Mouse (Mus musculus) lung, postnatal 10 days (tissue): ENCODE data around the gene Ankrd39.
"Not testable (repeated sequence)": the region's sequence is repeated elsewhere in the genome, so short reads cannot be mapped to it uniquely, and the experiment has no call there.

Source experiments
- DNase-seq: peaks from one replicate; pipeline ENCODE4 v3.0.0; 2021

The Ankrd39 gene

DNA sequence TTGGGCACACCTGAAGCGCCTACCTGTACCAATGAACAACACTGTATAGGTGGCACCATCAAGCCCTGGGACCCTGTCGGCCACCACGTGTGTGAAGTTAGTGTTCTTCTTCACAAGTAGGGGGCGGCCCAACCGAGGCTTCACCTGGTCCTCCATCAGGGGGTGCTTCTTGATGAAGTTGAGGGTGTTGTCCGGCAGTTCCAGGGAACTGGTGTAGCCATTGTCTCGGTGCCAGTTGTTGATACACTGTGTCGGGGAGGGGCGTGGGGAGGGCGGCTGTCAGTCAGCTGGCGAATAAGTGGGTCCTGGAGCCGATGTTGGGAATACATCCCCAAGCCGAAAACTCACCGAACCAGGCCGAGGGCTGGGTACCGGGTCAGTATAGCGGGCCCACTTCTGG lies 4.7 kb upstream of the Ankrd39 start:
- no peak for DNase-seq

DNA sequence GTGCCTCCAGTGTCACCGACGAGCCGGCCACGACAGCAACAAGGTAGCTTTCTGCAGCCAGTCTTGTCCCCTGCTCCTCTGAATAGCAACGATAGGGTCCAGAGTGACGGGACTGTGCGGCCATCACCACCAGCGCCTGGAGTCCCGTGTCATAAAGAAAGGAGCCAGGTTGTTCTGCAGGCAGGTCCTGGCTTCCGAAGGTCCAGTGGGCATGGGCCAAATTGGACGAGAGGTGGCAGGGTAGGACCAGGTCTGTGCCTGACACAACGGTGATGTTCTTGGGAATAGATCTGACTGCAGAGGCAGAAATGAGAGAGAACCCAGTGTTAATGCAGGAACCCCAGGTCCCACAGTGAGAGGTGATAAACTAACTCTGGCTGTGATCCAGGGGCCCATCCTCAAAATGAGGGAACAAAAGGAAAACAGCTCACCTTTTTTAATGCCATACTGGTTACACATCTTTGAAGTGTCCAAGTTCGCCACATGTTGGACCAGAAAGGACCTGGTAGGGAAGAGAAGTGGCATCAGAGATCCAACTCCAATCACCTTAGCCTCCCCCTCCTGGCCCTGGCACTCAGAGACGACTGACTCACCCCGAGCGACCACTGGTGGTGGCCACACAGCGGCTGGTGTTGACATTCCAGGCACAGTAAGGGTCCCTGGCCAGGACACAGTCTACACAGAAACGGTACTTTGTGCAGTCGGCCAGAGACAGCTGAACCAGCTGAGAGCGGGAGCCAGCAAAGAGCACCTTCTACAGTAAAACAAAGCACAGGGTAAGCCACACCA lies 3.0 kb upstream of the Ankrd39 start:
- no peak for DNase-seq

DNA sequence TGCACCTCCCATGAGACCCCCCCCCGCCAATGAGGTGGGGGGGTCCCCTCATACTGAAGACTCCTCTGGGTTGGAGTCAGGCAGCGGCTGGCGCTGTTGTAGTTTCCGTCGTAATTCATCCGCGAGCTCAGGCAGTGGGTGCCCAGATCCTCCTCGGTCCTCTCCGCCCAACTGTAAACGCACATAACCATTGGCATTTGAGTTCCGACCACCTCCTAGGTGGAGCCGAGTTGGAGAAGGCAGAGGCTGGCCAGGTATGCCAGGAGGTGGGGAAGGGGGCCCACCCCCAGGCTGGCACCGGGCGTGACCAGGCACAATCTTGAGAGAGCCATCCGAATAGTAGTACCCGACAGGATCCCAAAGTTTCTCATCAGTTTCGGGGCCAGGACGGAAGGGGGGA lies 2.2 kb upstream of the Ankrd39 start:
- DNase-seq: no peak

DNA sequence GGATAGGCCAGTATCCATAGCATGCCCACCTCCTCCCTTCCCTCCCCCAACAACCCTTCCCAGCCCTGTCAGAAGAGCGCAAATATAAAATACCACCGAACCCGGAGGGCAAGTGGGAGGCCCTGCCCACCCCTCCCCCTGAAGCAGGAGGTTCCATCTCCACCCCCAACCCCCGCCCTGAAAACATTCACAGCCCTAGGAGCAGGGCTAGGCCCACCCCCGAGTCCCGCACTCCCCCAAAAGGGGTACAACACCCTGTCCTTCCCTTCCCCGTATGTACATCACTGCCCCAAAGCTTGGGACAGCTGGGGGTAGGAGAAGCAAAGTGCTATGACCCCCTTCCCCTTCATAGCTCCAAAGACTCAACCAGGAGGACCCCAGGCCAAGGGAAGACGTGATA lies 1.5 kb upstream of the Ankrd39 start:
- DNase-seq: no peak

DNA sequence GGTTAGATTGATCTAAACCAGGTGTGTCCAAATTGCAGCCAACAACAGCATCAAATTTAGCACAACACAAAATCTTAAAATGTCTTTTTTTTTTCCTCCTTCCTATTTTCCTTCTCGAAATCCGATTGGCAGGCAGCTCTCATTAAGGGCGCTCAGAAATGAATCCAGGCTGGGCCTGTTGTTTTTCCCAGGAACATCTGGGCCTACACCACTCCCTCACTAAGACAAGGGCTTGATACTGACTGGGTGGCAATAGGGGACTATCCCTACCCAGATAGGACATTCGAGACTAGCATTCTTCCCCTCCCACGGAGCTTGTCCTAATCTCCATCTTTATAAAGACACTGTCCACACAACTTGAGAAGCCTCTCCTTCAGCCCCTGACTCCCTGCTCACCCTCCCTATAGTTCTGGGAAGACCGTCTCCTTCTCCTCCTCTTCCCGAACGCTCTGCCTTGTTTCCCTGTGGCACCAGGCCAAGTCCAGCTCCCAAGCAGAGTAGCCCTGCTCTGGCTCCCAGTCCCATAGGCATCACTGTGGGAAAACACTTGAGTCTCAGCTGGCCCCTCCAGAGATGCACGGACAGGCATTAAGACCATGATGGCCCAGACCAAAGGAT lies 845 bp upstream of the Ankrd39 start:
- DNase-seq: peak; percentile 83

DNA sequence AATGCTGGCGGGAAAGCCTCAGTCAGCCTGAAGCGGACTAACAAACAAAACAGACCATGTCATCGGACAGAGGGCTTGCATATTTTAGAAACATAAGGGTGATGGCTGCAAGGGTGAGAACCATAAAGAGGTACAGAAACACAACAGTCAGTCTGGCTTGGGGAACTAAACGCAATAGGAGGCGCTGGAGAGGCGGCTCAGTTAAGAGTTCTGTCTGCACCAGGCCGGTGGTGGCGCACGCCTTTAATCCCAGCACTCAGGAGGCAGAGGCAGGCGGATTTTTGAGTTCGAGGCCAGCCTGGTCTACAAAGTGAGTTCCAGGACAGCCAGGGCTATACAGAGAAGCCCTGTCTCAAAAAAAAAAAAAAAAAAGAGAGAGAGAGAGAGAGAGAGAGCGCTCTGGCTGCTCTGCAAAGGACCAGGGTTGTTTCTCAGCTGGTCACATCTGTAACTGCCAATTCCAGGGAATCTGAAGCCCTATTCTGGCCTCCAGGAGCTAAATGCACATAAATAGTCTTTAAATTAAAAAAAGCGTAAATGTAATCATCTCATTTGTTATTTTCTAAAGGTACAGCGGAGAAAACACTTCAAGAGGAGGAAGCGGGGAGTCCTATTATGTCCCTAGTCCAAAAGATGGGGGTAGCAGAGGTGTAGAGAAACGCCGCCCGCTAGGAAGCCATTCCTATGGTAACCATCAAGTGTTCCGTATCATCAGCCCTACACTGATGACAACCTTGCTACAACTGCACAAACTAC lies 1.2 kb downstream of the Ankrd39 start:
- peak; percentile 54 for DNase-seq

DNA sequence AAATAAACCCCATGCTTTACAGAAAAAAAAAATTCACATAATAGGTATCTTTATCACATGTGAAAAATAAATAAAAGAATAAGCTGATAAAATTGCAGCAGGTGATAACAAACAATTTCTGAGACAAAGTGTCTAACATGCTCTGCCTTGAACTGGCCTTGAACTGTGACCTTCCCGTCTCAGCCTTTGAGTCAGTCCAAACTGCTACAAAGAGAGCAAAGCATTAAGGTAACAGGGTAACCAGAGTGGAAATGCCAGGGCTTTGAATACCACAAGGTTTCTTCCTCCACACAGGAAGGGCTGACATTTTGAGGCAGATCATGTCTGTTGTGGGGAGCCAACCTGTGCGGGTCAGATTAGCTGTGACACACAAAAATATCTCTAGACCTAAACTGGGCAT lies 1.9 kb downstream of the Ankrd39 start:
- DNase-seq: no peak

DNA sequence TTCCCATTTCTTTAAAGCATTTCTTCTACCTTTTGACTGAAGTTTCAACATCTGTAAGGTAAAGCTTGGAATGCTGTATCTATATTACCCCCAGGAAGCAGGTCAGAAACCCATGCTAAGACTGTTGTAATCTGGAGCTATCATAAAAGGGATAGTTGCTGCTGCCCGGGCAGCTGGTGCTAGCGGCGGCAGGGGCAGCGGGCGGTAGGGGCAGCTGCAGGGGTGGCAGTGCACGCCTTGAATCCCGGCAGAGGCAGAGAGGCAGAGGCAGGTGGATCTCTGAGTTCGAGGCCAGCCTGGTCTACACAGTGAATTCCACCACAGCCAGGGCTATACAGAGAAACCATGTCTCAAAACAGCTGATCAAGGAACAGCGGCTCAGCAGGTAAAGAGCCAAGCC lies 4.3 kb downstream of the Ankrd39 start:
- no peak for DNase-seq

DNA sequence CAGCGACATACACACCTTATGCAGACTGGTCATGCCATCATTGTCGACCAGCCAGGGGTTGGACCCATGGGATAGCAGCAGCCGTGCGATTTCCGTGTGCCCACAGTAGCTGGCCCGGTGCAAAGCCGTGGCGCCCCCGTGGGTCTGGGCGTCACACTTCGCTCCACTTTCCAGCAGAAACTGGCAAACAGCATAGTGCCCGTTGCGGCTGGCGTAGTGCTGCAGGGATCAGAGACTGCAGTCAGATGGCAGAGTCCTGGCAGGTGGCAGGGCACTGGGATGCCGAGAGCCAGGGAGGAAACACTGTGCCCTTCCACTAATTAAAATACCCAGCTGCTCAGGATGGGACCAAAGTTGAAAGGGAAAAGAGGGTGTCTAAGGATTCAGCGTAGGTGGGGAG lies 5.4 kb downstream of the Ankrd39 start:
- DNase-seq: no peak

DNA sequence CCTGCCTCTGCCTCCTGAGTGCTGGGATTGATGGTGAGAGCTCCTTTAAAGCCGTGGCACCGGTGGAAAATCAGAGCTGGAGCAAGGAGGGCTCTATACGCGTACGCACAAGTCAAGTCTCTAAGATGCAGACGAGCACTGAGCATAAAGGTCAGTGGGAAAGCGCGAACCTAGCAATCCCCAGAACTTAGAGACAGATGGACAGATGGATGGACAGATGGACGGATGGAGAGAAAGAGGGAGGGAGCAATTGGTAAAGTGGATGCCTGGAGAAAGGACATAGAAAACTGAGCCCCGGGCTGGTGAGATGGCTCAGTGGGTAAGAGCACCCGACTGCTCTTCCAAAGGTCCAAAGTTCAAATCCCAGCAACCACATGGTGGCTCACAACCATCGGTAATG lies 6.4 kb downstream of the Ankrd39 start:
- DNase-seq: no peak

DNA sequence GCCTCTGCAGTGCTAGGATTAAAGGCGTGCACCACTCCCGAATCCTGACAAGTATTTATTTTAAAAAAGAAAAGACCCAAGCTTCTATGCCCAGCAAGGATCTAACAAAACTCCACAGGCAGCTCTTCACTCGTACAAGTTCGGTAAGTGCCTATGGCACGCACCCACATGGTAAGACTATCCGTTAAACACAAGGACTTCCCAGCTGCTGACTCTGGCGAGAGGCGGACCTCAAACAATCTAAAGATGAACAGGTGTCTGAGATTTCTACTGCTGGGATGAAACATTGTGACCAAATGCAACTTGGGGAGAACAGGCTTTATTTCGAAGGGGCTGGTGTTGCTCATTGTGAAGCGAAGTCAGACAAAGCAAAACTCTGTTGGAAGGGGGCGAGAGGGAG lies 7.1 kb downstream of the Ankrd39 start:
- no peak for DNase-seq

DNA sequence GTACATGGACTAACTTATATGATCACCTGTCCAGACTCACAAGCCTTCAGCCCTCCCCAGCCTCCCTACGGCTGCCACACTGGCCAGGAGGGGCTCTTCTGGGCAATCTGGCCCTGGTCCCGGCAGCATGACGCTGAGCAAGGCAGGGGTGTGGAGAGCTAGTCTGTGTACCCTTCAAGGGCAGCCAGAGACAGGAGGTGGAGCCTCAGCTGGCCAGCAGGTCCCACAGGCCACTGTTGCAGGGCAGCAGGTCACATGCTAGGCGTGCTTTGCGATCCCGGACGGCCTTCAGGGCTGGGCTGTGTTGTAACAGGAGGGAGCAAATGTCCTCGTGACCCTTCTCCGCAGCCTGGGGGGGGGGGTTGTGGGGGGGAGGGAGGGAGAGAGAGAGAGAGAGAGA lies 8.1 kb downstream of the Ankrd39 start, which contains the start of gene Gm42417:
Gm42417 (minus strand) TSS at position 244 of the 400 bp plus-strand sequence.
- peak; percentile 87 for DNase-seq

DNA sequence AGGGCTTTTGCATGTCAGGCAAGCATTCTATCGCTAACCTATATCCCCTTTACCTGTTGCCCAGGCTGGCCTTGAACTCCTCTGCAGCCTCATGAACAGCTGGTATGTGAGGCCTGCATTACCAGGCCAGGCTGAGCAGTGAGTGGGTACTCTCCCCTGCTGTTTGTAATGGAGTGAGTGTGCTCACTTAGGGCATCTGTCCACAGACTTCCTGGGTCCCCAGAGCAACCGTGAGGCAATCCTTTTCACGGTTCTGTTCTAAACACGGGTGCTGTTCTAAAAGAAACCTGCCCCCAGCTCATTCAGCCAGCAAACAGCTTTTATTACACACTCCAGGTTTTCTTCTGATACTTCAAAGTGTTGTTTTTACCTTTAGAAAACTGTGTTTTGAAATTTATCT lies 8.5 kb downstream of the Ankrd39 start:
- no peak for DNase-seq

DNA sequence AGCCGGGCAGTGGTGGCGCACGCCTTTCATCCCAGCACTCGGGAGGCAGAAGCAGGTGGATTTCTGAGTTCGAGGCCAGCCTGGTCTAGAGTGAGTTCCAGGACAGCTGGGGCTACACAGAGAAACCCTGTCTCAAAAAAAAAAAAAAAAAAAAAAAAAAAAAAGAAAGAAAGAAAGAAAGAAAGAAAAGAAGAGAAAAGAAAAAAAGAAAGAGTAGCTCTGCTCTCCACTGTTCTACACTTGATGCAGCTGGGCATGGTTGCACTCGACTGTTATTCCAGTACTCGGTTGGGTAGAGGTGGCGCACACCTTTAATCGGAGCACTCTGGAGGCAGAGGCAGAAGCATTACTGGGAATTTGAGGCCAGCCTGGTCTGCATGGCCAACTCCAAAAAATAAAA lies 10.5 kb downstream of the Ankrd39 start, which contains the start of gene Ankrd23:
Ankrd23 (minus strand) TSS at position 101 of the 400 bp plus-strand sequence.
- not testable (repeated sequence) for DNase-seq

DNA sequence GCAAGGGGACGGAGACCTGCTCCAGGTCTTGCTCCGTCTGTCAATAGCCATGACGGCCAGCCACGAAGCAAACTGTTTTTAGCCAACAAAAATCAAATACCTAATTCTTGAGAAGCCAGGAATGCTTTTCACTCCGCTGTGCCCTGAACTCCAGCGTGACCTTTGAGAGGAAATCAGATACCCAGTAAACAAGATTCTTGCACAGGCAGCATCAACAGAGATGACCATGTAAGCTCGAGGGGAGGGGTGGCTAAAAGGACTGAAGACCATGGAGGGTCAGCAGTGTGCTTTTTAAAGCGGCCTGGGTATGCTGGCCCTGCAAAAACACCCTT lies 10.9 kb downstream of the Ankrd39 start:
- DNase-seq: no peak

DNA sequence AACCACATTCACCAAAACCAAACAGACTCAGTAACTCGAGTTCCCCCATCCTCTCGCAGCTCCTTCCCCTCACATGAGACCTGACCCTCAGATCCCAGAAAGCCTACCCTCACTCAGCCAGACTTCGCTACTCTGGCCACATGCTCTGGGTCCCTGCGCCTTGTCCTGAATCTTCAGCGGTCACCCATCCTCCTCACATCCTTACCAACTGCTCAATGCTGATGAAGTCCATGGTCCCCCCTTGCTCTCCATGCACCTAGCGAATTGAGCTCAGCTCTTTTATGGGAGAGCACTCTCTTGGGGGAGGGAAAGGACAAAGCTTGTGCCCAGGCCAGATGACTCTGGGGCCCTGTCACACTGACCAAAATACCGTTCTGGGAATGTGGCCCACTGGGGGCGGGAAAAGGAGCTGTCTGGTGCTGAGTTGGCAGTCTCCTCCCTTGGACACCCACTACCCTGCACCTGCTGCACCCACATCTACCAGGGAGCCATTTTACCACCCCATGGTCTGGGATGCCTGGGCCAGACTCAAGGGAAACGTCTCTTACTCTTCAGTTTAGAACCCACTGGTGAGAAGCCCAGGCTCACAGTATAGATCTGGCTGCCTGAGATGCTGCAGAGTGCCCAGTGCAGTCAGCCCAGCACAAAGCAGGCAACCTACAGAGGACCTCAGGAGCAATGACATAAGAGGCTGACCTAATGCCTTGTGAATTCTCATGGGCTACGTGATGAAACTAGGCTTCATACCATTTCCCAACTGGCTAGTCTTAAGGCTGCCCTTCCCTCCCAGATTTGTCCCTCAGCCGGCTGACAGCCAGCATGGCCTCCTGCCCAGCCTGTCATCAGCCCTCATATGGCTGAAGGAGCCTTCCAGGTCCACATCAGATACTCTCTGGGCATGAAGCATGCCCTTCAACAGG lies 11.5 kb downstream of the Ankrd39 start:
- peak; percentile 76 for DNase-seq

DNA sequence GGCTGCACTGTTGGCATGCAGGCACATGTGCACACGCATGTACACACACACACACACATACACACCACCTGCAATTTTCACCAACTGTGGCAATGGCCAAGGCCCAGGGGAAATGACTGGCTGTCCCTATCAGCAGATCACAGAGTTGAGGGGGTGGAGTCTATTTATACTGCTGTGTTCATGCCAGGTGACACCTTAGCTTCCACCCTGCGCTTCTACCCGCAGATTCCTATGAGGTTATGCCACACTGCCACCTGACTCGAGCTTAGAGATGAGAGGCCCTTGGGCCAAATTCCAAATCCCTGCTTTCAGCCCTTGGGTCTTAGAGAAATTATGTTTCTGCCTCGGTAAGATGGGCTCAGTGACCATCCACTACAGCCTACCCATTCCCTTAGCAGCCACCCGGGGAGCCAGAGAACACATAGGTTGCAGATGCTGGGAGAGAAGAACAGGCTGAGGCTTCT lies 12.6 kb downstream of the Ankrd39 start:
- peak; percentile 54 for DNase-seq

DNA sequence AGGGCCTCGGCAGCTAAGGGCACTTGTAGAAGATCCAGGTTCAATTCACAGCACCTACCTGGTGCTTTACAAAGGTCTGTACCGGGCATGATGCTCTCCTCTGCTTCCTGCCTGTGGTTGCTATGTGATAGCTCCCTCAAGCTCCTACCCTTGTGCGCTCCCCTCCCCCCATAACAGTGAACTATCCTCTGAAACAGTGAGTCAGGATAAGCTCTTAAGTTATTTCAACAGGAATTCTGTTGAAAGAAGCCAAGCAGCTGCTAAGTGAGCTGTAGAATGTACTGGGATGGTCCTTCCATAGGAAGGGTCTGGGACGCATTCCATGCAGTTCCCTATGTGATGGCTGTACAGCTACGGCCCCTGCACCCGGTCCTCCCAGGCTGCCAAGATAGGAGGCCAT lies 13.7 kb downstream of the Ankrd39 start:
- DNase-seq: peak; percentile 22

DNA sequence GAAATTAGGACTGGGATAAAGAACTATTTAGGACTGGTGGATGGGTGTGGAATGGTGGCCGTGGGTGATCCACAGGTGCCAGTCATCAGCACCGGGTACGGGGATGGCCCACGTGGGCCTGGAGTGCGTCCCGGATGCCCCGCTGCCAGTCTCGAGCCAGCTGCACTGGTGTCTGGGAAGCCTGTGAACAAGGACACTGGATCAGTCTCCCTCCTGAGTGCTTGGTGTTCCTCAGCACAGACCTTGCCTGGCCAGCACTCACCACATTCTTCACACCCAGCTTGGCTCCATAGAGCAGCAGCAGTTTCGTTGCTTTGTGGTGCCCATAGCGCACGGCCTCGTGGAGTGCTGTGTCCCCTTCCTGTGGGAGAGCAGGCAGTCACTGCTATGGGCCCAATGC lies 15.8 kb downstream of the Ankrd39 start:
- DNase-seq: no peak

DNA sequence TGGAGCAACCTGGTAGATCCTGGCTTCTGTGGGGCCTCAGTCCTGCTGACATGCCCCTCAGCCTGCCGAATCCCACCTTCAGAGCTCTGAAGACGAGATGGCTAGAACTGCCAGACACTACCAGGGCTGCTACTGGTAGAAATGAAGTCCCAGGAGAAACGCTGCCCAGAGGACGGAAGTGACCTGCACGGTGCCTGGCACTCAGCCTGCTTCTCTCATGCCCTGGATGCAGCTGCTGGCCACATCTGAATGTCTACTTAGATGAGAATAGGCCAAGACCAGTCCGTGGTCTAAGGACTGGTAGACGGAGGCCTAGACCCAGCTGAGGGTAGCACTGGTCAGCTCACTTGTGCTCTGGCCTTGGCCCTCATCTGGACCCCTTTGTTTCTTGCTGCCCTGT lies 16.3 kb downstream of the Ankrd39 start:
- no peak for DNase-seq

DNA sequence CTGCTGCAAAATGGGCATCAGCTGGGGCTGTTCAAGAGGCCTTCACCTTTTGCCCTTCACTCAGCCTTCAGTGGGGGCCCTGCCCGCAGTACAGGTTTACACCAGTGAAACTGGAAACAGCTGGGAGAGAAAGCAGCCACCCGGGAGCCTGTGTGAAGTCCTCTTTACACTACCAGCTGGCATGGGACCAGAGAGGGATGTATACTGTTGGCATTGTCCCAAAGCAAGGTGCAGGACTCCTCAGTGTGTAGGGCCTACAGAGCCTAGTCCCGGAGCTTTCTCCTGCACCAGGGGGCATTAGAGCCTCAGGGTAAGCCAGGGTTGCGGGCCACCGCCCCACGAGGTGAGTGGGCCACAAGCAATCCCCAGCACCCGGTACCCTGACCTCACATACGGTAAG lies 16.8 kb downstream of the Ankrd39 start:
- DNase-seq: peak; percentile 15

DNA sequence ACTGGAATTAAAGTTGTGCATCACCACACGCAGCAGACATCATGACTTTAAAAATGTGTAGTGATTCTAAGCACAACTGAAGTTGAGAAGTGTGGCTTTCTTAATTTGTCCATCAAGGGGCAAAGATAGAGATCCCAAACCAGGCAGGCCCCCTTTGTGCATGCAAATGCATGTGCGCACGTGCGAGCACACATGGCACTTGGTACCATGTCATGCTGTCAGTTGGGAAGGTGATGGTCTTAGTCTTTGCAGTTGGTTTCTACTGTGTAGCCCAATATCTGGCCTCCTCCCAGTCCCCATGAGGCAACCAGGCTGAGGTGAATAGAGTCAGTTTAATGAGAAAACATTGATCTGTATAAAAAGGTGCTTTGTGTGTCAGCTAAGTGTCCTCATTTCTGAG lies 17.4 kb downstream of the Ankrd39 start:
- DNase-seq: no peak

DNA sequence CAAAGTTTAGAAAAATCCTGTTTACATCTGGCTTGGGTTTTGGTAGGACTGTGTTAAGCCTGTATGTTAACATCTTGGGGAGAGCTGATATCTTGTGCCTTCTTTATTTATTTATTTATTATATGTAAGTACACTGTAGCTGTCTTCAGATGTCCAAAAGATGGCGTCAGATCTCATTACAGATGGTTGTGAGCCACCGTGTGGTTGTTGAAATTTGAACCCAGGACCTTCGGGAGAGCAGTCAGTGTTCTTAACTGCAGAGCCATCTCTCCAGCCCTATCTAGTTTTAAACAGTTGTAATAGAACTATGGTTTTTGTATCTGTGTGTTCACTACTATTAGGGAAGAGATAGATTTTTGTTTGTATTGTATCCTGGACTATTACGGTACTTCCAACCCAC lies 18.0 kb downstream of the Ankrd39 start:
- no peak for DNase-seq
